Mouse (Mus musculus) lung, postnatal 36 days (tissue): ENCODE measurements around the gene Ehd2.
"Not testable (repeated sequence)": the region's sequence is repeated elsewhere in the genome, so short reads cannot be mapped to it uniquely, and the experiment has no call there.

ENCODE experiments used
- DNase-seq: peaks from one replicate; pipeline ENCODE4 v3.0.0; 2022; ENCODE audit warnings: mixed read lengths

The Ehd2 gene

DNA sequence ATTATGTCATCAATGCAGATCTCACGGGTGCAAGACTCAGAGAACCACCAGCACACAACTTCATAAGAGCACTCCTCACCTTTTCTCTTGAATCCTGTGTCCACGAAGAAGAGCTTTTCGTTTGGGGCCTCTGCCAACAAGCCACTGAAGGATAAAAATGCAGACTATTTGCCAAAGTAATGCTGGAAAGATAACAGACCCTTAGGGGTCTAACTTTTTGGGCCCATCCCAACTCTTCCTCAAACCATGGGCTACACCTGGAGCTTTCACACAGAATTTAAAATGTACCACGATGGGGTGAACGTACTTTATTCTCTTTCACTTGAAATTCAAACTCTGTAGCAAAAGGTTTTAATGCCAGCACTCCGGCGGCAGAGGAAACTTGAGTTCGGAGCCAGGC is 22.2 kb downstream of the Ehd2 start:
- DNase-seq, result no peak

GRCm38 (mm10) chr7:15944311-15944710 is 23.1 kb downstream of the Ehd2 start:
- no peak for DNase-seq

DNA sequence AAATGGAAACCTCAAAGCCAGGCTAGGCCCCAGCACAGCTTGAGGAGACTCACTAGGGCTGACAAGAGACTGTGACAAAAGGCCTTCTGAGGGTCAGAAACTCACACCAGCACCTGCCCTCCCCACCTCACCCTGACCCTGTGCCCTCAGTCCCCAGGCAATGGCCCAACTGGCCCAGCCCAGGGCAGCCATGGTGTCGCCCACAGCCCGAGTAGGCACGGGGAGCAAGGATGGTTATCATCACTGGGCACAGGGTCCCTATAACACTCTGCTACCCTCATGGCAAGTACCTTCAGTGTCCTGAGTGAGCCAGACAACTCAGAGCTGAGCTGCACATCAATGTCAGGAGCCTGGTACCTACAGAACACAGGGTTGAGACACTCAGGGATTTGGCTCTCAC is 28.7 kb downstream of the Ehd2 start:
- DNase-seq, result no peak

DNA sequence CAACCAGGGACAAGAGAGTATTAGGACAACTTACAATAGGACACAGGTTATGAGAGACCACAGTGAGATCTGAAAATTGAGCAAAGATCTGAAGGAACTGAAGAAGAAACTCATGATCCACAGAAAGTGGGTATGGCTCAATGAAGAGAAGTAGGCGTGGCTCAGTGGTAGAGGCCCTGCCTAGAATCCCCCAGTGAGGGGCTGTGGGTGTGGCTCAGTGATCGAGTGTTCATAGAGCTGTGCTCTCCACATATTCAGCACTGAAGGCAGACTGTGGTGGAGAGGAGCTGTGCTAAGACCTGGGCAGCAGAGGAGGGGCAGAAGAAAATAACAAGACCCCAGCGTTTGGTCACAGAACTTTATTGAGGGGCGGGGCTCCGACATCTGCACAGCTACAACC is 29.9 kb downstream of the Ehd2 start:
- DNase-seq, result no peak

- peak; percentile 43 for DNase-seq
Observed at GRCm38 (mm10) chr7:15933437-15934359, 33.7 kb downstream of the Ehd2 start.

GRCm38 (mm10) chr7:15931635-15932034 is 35.7 kb downstream of the Ehd2 start:
- no peak for DNase-seq

- no peak for DNase-seq
Observed at GRCm38 (mm10) chr7:15930543-15930942, 36.8 kb downstream of the Ehd2 start.

DNA sequence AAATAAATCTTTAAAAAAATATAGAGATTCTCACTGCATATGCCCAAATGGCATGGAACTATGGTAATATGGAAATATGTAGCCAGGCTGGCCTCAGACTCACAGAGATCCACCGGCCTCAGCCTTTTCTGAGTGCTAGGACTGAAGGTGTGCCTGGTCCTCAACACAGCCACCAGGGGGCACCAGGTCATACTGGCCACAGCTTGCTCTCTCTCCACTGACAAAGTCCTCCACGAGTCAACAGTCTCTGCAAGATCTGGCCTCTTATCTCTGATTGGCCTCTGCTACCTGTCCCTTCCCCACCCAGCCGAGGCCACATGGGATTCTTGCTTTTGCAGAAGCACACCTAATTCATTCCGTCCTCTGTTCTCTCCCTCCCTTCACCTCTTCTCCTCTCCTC is 37.5 kb downstream of the Ehd2 start:
- DNase-seq, result peak; percentile 76

GRCm38 (mm10) chr7:15922220-15922773 is 45.1 kb downstream of the Ehd2 start, which contains the start of gene Selenow:
Gene Selenow, minus strand, starts transcription at chr7:15922402.
- peak; percentile 94 for DNase-seq

DNA sequence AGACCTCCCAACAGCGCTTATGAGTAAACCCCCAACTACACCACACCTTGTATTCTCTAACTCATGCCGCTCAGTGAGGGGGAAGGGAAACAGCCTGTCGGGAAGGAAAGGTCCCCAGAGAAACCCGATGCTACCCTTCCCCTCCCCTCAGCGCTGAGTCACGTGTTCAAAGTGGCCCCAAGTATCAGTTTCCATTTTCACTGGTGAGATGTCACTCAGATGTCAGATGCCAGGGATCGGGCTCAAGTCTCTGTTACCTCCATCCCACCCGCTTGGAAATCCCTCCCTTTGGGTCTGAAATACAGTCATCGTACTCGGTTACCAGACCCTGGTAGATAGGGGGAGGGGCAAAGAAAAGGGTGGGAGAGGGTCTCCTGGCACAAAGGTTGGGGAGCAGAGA is 45.6 kb downstream of the Ehd2 start:
- peak; percentile 60 for DNase-seq

- DNase-seq, result no peak
Observed at GRCm38 (mm10) chr7:15920645-15921190, 46.6 kb downstream of the Ehd2 start.

GRCm38 (mm10) chr7:15919947-15920346 is 47.4 kb downstream of the Ehd2 start:
- DNase-seq, result no peak

DNA sequence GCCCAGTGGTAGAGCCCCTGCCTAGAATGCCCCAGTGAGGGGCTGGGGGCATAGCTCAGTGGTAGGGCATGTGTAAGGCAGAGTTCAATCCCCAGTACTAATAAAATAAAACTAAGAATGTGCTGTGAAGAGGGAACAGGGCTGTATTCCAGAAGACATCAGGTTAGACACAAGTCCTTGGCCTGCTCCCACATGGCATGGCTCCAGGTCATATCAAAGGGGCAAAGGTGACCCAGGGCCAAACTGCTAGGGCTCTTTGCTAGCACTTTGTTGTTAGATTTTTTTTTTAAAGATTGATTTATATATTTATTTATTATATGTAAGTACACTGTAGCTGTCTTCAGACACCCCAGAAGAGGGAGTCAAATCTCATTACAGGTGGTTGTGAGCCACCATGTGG is 49.0 kb downstream of the Ehd2 start:
- no peak for DNase-seq

- no peak for DNase-seq
Observed at GRCm38 (mm10) chr7:15916996-15917395, 50.4 kb downstream of the Ehd2 start.

- DNase-seq, result no peak
Observed at GRCm38 (mm10) chr7:15916134-15916723, 51.1 kb downstream of the Ehd2 start.

DNA sequence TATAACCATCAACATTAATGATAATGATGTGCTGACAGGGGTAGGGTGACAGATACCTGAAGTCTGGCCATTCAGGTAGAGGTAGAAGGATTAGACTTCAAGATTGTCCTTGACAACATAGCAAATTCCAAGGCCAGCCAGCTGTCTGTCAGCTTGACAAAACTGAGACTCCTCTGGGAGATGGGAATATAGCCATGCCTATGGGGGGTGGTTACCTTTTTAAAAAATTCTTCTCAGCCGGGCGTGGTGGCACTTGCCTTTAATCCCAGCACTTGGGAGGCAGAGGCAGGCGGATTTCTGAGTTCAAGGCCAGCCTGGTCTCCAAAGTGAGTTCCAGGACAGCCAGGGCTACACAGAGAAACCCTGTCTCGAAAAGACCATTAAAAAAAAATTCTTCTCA is 51.7 kb downstream of the Ehd2 start:
- not testable (repeated sequence) for DNase-seq

- DNase-seq, result no peak
Observed at GRCm38 (mm10) chr7:15914751-15915150, 52.6 kb downstream of the Ehd2 start.

DNA sequence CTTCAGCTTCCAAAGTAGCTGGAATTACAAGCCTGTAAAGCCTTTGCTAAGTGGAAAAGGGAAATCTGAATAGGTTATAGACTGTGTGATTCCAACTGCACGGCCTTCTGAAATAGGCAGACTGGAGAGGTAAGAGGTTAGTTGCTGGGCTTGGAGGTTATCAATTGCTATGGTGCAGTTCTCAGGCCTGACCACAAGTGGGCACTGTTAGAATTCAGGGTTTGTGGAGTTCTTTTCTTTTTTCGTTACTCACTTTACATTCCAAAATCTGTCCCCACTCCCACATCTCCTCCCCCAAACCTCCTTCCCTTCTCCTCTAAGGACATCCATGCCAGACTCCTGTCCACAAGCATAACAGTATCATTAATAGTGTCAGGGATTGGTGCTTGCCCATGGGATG is 53.1 kb downstream of the Ehd2 start:
- peak; percentile 52 for DNase-seq

DNA sequence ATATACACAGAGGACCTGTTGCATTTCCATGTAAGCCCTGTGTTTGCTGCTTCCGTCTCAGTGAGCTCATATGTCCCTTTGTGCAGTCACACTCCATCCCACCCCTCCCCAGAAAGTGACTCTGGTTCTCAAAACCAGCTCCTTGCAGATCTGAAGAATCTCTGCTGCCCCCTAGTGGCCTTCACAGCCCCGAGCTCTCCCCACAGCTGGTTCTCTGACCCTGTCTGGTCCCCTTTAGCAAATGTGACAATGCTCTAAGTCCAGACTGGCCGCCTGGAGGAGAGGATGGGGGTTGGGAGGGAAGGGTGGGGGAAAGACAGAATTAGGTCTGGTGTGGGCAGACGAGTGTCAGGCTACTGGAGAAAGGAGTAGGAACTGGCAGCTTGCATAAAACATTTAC is 55.2 kb downstream of the Ehd2 start:
- DNase-seq, result peak; percentile 81

DNA sequence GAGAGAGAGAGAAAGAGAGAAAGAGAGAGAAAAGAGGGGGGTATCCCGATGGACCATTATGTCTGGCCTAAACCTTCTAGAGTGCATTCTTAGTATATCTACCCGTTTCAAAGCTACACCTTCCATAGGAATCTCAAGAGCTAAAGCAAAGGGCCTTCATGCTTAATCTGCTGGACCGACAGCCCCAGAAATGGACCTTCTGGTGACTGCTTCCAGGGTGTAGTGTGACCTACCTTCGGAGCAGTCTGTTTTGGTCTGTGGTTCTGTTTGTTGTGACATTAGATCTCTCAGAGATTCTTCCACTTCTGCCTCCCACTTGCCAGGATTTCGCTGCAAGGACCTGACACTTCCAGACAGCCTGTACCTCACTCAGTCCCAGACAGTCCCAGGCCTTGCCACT is 56.8 kb downstream of the Ehd2 start:
- no peak for DNase-seq

GRCm38 (mm10) chr7:15907971-15908590 is 59.3 kb downstream of the Ehd2 start:
- DNase-seq, result no peak

DNA sequence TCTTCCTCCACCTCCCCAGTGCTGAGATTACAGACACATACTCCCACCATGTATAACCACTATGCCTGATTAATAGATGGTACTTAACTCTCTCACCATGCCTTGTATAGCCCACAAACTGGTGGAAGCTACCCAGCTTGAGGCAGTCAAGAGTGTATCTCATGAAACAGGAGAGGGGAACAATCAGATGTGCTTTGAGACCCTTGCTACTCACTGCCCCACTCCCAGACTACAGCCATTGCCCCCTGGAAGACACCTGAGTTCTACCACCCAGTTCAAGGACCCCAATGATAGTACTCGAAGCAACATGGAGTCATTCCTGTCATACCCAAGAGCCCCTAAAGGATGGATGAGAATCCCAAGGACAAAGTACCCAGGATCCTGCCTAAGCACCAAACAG is 60.8 kb downstream of the Ehd2 start:
- DNase-seq, result no peak

DNA sequence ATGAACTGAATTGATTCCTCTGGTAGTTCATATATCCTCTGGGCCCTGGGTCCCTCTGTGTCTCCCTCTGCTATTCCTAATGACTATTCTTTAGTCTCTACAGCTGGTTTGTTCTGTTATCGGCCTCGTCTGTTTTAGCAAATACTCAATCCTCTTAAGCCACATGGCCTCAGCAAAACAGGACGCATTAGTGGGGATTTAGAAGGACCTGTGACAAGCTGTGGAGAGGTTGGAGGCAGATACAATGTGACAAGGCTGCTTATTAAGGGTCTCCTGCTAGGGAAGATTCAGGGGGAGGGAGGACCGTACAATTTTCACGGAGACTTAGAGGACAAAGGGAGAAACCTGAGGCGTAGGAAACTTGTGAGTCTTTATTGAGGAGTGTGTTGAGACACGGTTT is 61.5 kb downstream of the Ehd2 start:
- DNase-seq, result no peak
